Mouse (Mus musculus) gastrocnemius, adult 2 months (tissue): ENCODE data around the gene Tspan18. TPM values are rescaled to one million over a fixed set of nuclear protein-coding genes. Genes with fewer than 3 reads are reported as not detected.
A peak's percentile ranks its signal among the peaks of the same experiment; 100 is the strongest.

Source experiments
- DNase-seq: peaks from one replicate; pipeline ENCODE4 v3.0.0; 2022
- H3K27ac ChIP-seq: fragments of 200-600 bp; 2 replicates; pipeline ENCODE4 v1.8.1; 2022; ENCODE audit warnings: mild to moderate bottlenecking
- H3K4me3 ChIP-seq: fragments of 200-600 bp; 2 replicates; pipeline ENCODE4 v1.8.1; 2022; ENCODE audit warnings: mild to moderate bottlenecking, moderate library complexity
- CTCF ChIP-seq: fragments of 200-600 bp; IDR thresholded peaks from 2 replicates; pipeline ENCODE4 v1.8.1; 2022; ENCODE audit warnings: antibody characterized with exemption, mild to moderate bottlenecking, moderate library complexity
- intact Hi-C: fragments of 180-260 bp; cut with DNase I; formaldehyde crosslinking; loops from one replicate; pipeline ENCODE4 v1.15.1; 2025
- total RNA-seq, 2 experiments: library from RNA; stranded (reverse); gene quantifications; 2 replicates each; pipeline ENCODE4 v1.2.3; 2021

Tspan18 gene
- total RNA-seq, 2 experiments from 2014 or later = 1.5 to 2.4 TPM

- H3K27ac ChIP-seq = 0 out of 2 replicates have a peak overlapping the region, but pooled peaks have one; percentile 48
- TF ChIP-seq CTCF = no peak
- no peak for DNase-seq
- no peak overlapping the region for H3K4me3 ChIP-seq
- intact Hi-C loops = no loop called here
Measured at GRCm38 (mm10) chr2:93175278-93175677, 159.0 kb downstream of the Tspan18 start.

- TF ChIP-seq CTCF = no peak
- no peak for DNase-seq
- no peak overlapping the region for H3K4me3 ChIP-seq
- intact Hi-C loops = no loop called here
- no peak overlapping the region for H3K27ac ChIP-seq
Measured at GRCm38 (mm10) chr2:93174159-93174558, 160.1 kb downstream of the Tspan18 start.

GRCm38 (mm10) chr2:93172460-93172859, 161.8 kb downstream of the Tspan18 start:
- no peak for DNase-seq
- no peak overlapping the region for H3K27ac ChIP-seq
- intact Hi-C loops = no loop called here
- TF ChIP-seq CTCF = no peak
- H3K4me3 ChIP-seq = no peak overlapping the region

- TF ChIP-seq CTCF = no peak
- H3K27ac ChIP-seq = no peak overlapping the region
- DNase-seq = no peak
- H3K4me3 ChIP-seq = no peak overlapping the region
- intact Hi-C loops = no loop called here
Measured at GRCm38 (mm10) chr2:93171929-93172328, 162.4 kb downstream of the Tspan18 start.

GRCm38 (mm10) chr2:93170845-93171200, 163.5 kb downstream of the Tspan18 start:
- no peak for TF ChIP-seq CTCF

GRCm38 (mm10) chr2:93170156-93170844, 164.0 kb downstream of the Tspan18 start:
- Histone ChIP-seq H3K4me3 (no peak overlapping the region), H3K27ac (no peak overlapping the region)
- no peak for TF ChIP-seq CTCF
- intact Hi-C loops = no loop called here
- no peak for DNase-seq

More at GRCm38 (mm10) chr2:93170845-93171200, 163.5 kb downstream of the Tspan18 start:
- Histone ChIP-seq H3K4me3 (no peak overlapping the region), H3K27ac (no peak overlapping the region)
- intact Hi-C loops = no loop called here
- DNase-seq = no peak

GRCm38 (mm10) chr2:93166734-93167406, 167.4 kb downstream of the Tspan18 start:
- intact Hi-C loops = no loop called here
- Histone ChIP-seq H3K4me3 (no peak overlapping the region), H3K27ac (peak overlapping the region; percentile 46; the same call in 1 of the 2 replicates)
- TF ChIP-seq CTCF = no peak
- no peak for DNase-seq

GRCm38 (mm10) chr2:93166295-93166694, 168.0 kb downstream of the Tspan18 start:
- DNase-seq = no peak
- H3K4me3 ChIP-seq = no peak overlapping the region
- intact Hi-C loops = no loop called here
- H3K27ac ChIP-seq = peak overlapping the region; percentile 51
- no peak for TF ChIP-seq CTCF

GRCm38 (mm10) chr2:93163750-93164335, 170.5 kb downstream of the Tspan18 start:
- no peak overlapping the region for H3K27ac ChIP-seq
- TF ChIP-seq CTCF = no peak
- intact Hi-C loops = no loop called here
- no peak for DNase-seq
- no peak overlapping the region for H3K4me3 ChIP-seq

GRCm38 (mm10) chr2:93163317-93163716, 171.0 kb downstream of the Tspan18 start:
- Histone ChIP-seq H3K4me3 (no peak overlapping the region), H3K27ac (0 out of 2 replicates have a peak overlapping the region, but pooled peaks have one; percentile 24)
- no peak for TF ChIP-seq CTCF
- intact Hi-C loops = no loop called here
- DNase-seq = no peak

GRCm38 (mm10) chr2:93162791-93163190, 171.5 kb downstream of the Tspan18 start:
- peak overlapping the region; percentile 66 for H3K27ac ChIP-seq
- no peak overlapping the region for H3K4me3 ChIP-seq
- no peak for TF ChIP-seq CTCF
- no peak for DNase-seq
- intact Hi-C loops = no loop called here

- Histone ChIP-seq H3K27ac (peak overlapping the region; percentile 66), H3K4me3 (no peak overlapping the region)
- no peak for TF ChIP-seq CTCF
- DNase-seq = no peak
- intact Hi-C loops = no loop called here
Measured at GRCm38 (mm10) chr2:93161914-93162664, 172.2 kb downstream of the Tspan18 start.
